Mouse (Mus musculus) heart, embryonic 14.5 days (tissue): ENCODE data around the gene Blmh. TPM values are rescaled to one million over a fixed set of nuclear protein-coding genes. Genes with fewer than 3 reads are reported as not detected.
"Not testable (repeated sequence)": the region's sequence is repeated elsewhere in the genome, so short reads cannot be mapped to it uniquely, and the experiment has no call there.

Experiments used
- ATAC-seq: fragments of 200-750 bp; cut with Nextera tagmentation; 2 replicates; pipeline ENCODE4 v1.8.0; 2017; ENCODE audit warnings: low read depth, moderate TSS enrichment; ENCODE audit not compliant: insufficient number of reproducible peaks, insufficient read depth, low FRiP score
- H3K27ac ChIP-seq, 2 experiments: fragments of 200-500 bp in 1 of 2; fragments of 300-500 bp in 1 of 2; sonication (generic) in 1 of 2; replicated peaks in 1 of 2; 2 replicates each; pipeline ENCODE4 v1.5.1; 2012 to 2014; ENCODE audit warnings: low read depth in 2 of 2, low read length in 2 of 2, control low read depth in 1 of 2, mild to moderate bottlenecking in 1 of 2, mixed read lengths in 1 of 2; ENCODE audit not compliant: control insufficient read depth in 1 of 2, insufficient read depth in 1 of 2
- H3K27me3 ChIP-seq: fragments of 300-500 bp; sonication (generic); 2 replicates; pipeline ENCODE4 v1.6.1; 2014; ENCODE audit warnings: mild to moderate bottlenecking, low read length, control low read depth; ENCODE audit not compliant: control insufficient read depth, insufficient read depth
- H3K36me3 ChIP-seq: fragments of 300-500 bp; sonication (generic); 2 replicates; pipeline ENCODE4 v1.6.1; 2014; ENCODE audit warnings: mild to moderate bottlenecking, control low read depth, low read length, mixed read lengths; ENCODE audit not compliant: control insufficient read depth, insufficient read depth
- H3K4me1 ChIP-seq, 2 experiments: fragments of 200-500 bp in 1 of 2; fragments of 300-500 bp in 1 of 2; sonication (generic) in 1 of 2; 2 replicates each; pipeline ENCODE4 v1.6.1; 2012 to 2014; ENCODE audit warnings: low read length in 2 of 2, control low read depth in 1 of 2, mixed read lengths in 1 of 2; ENCODE audit not compliant: control insufficient read depth in 2 of 2, insufficient read depth in 2 of 2
- H3K4me2 ChIP-seq: fragments of 300-500 bp; sonication (generic); 2 replicates; pipeline ENCODE4 v1.6.1; 2014; ENCODE audit warnings: mild to moderate bottlenecking, low read length
- H3K4me3 ChIP-seq, 2 experiments: fragments of 200-500 bp in 1 of 2; fragments of 300-500 bp in 1 of 2; sonication (generic) in 1 of 2; 2 replicates each; pipeline ENCODE4 v1.5.1; 2012 to 2014; ENCODE audit warnings: low read length in 2 of 2, mild to moderate bottlenecking in 2 of 2, control low read depth in 1 of 2, low read depth in 1 of 2, moderate library complexity in 1 of 2; ENCODE audit not compliant: control insufficient read depth in 1 of 2, insufficient read depth in 1 of 2
- H3K9ac ChIP-seq: fragments of 300-500 bp; sonication (generic); 2 replicates; pipeline ENCODE4 v1.6.1; 2014; ENCODE audit warnings: mild to moderate bottlenecking, low read length
- H3K9me3 ChIP-seq: fragments of 300-500 bp; sonication (generic); 2 replicates; pipeline ENCODE4 v1.6.1; 2016; ENCODE audit warnings: low read length, control low read depth; ENCODE audit not compliant: control insufficient read depth
- WGBS: fragments of 180-500 bp; shearing (Covaris S2); extraction: QIAGEN DNeasy Blood & Tissue Kit; methylation state at CpG from one replicate; pipeline ENCODE4 v1.1.7; 2014; 5-methylcytosine and 5-hydroxymethylcytosine counted together
- polyA plus RNA-seq: library from polyadenylated mRNA; unstranded; fragments of >200 nt; fragmentation: Nextera tagmentation; extraction: Ambion mirVana; gene quantifications from 2 replicates; pipeline ENCODE4 v1.2.1, GENCODE M21; 2014

Blmh gene
- polyA plus RNA-seq, 1 experiment from 2014 or later, result 89.7 TPM

GRCm38 (mm10) chr11:76917230-76917548, 7.4 kb upstream of the Blmh start:
- H3K36me3 ChIP-seq, result no peaks in the 10 kb centered on the region
- no peak for ATAC-seq
- no peak overlapping the region for H3K9ac ChIP-seq
- no peak overlapping the region for H3K27ac ChIP-seq
- H3K9me3 ChIP-seq, result no peaks in the 10 kb centered on the region
- H3K27me3 ChIP-seq, result no peaks in the 10 kb centered on the region
- no peak overlapping the region for H3K4me3 ChIP-seq
- peaks cover 3 to 12% of the 10 kb centered on the region in 2 experiments for H3K4me1 ChIP-seq
- WGBS, result 54% methylated on average over 3 of the region's 3 CpGs
- H3K4me2 ChIP-seq, result peak overlapping the region; percentile 19

GRCm38 (mm10) chr11:76920607-76921006, 4.0 kb upstream of the Blmh start:
- 74% methylated on average over 1 of the region's 1 CpGs for WGBS
- Histone ChIP-seq H3K9me3 (no peaks in the 10 kb centered on the region), H3K4me3 (no peak overlapping the region), H3K27ac (no peak overlapping the region), H3K4me2 (no peak overlapping the region), H3K9ac (no peak overlapping the region), H3K36me3 (no peaks in the 10 kb centered on the region), H3K27me3 (no peaks in the 10 kb centered on the region), H3K4me1 (peaks cover 2 to 20% of the 10 kb centered on the region in 2 experiments; a peak in 3 of 4 replicates)
- ATAC-seq, result no peak

GRCm38 (mm10) chr11:76928586-76928985, 4.0 kb downstream of the Blmh start:
- H3K4me2 ChIP-seq, H3K36me3 ChIP-seq, H3K27me3 ChIP-seq, H3K4me3 ChIP-seq, H3K27ac ChIP-seq, H3K9ac ChIP-seq, ATAC-seq, H3K9me3 ChIP-seq: not testable (repeated sequence)
- peaks cover 0 to 11% of the 10 kb centered on the region in 2 experiments; a peak in 3 of 4 replicates for H3K4me1 ChIP-seq
- 80% methylated on average over 8 of the region's 8 CpGs for WGBS

GRCm38 (mm10) chr11:76933209-76933608, 8.6 kb downstream of the Blmh start:
- H3K27me3 ChIP-seq, result no peaks in the 10 kb centered on the region
- WGBS, result 61% methylated on average over 3 of the region's 3 CpGs
- H3K9me3 ChIP-seq, result no peaks in the 10 kb centered on the region
- ATAC-seq, result no peak
- no peak overlapping the region for H3K4me2 ChIP-seq
- no peaks in the 10 kb centered on the region for H3K36me3 ChIP-seq
- no peaks in the 10 kb centered on the region for H3K4me1 ChIP-seq
- H3K9ac ChIP-seq, result no peak overlapping the region
- no peak overlapping the region for H3K4me3 ChIP-seq
- H3K27ac ChIP-seq, result no peak overlapping the region

DNA sequence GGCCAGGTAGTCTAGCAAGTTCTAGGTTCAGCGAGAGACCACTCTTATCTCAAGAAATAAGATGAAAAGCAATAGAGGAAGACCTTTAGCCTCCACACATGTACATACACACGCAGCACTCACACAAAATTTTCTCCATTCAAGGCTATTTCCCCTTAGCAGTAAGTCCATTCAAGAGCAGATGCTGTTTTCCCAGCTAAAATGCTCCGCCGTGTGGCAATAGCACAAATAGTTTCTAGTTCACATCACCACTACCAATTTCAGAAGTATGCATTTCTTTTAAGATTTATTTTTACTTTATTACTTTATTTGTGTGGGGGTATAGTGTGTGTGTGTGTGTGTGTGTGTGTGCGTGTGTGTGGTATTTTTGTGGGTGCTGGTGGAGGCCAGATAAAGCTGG, 12.0 kb downstream of the Blmh start:
- Histone ChIP-seq H3K4me3 (no peak overlapping the region), H3K4me1 (no peaks in the 10 kb centered on the region), H3K4me2 (no peak overlapping the region), H3K9ac (no peak overlapping the region), H3K27ac (no peak overlapping the region), H3K27me3 (no peaks in the 10 kb centered on the region), H3K36me3 (no peaks in the 10 kb centered on the region), H3K9me3 (no peaks in the 10 kb centered on the region)
- 67% methylated on average over 5 of the region's 5 CpGs for WGBS
- no peak for ATAC-seq

DNA sequence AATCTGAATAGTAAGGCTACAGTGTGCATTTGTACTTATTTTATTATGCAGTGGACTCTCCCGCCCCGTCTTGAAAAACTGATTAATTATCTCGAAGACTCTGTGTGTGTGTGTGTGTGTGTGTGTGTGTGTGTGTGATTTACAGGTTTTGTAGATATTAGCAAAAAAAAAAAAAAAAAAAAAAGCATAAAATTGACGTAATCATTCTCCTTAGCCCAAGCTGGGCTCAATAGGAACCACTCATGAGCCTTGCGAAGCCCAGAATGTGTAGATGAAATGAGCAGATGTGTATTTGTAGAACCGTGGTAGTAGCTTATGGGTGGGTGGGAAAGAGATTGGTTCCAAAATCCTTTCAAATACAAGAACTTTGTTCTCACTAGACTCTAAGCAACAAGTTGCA, 20.2 kb downstream of the Blmh start:
- no peaks in the 10 kb centered on the region for H3K27me3 ChIP-seq
- peak overlapping the region; percentile 74 to 94 for H3K27ac ChIP-seq
- peak overlapping the region; percentile 94 to 100; a peak in 3 of 4 replicates for H3K4me3 ChIP-seq
- no peak for ATAC-seq
- H3K36me3 ChIP-seq, result peaks cover 16% of the 10 kb centered on the region; the same call in 1 of the 2 replicates
- H3K9me3 ChIP-seq, result no peaks in the 10 kb centered on the region
- 76% methylated on average over 6 of the region's 6 CpGs for WGBS
- peaks cover 4 to 9% of the 10 kb centered on the region in 2 experiments; a peak in 3 of 4 replicates for H3K4me1 ChIP-seq
- H3K9ac ChIP-seq, result peak overlapping the region; percentile 93
- peak overlapping the region; percentile 91 for H3K4me2 ChIP-seq

DNA sequence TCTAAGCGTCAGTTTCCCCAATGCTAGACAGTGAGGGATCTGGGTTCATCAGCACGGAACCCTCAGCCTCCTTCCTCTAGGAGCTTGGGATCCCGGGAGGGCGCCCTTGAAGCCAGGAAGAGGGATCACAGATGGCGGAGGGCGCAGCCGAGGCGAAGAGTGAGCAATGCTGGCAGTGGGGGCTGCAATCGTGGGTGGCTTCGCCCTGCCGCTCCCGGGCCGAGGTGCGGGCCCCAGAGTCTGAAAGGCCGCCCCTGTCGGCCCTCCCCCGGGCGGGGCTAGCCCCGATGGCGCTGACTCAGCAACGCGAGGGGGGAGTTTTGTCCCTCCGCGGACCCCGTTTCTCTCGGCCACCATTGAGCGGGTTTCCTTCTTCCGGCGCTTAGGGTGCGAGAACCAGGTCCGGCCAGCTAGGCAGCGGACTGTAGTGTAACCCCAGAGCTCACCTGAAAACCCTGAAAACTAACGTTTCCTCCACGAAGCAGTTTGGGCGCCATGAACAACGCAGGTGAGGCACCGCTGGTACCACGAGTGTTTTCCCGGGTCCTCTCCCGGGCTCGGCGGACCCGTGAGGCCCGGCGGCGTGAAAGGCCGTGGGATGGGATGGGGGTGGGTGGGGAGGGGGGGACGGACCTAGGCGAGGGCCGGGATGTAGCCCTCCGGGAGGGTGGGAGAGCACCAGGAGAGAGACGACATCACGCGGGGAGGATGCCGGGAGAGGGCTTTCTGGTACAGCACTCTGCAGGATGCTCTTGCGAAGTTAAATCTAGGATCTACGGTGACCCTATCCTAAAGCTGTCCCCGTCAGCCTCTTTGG, 21.0 kb downstream of the Blmh start:
- ATAC-seq, result peak; percentile 87
- Histone ChIP-seq H3K4me1 (peaks cover 4 to 9% of the 10 kb centered on the region in 2 experiments; a peak in 3 of 4 replicates), H3K27me3 (no peaks in the 10 kb centered on the region), H3K9ac (peak overlapping the region; percentile 93), H3K4me2 (peak overlapping the region; percentile 91), H3K36me3 (peaks cover 20% of the 10 kb centered on the region), H3K27ac (peak overlapping the region; percentile 74 to 94), H3K4me3 (peak overlapping the region; percentile 94 to 100), H3K9me3 (no peaks in the 10 kb centered on the region)
- under 1% methylated on average over 58 of the region's 58 CpGs for WGBS
